Mouse (Mus musculus) macrophage (primary cell): Measurements from ENCODE around the gene Mcrip2. TPM values are rescaled to one million over a fixed set of nuclear protein-coding genes. Genes with fewer than 3 reads are reported as not detected.

Source experiments
- H3K27ac ChIP-seq: fragments of 350-480 bp; formaldehyde crosslinking; 2 replicates; pipeline ENCODE4 v1.9.0; 2021
- H3K36me3 ChIP-seq: fragments of 350-480 bp; formaldehyde crosslinking; 2 replicates; pipeline ENCODE4 v1.9.0; 2021; ENCODE audit errors: inconsistent target
- H3K4me3 ChIP-seq: fragments of 350-480 bp; formaldehyde crosslinking; 2 replicates; pipeline ENCODE4 v1.9.0; 2021; ENCODE audit errors: inconsistent target
- H3K79me2 ChIP-seq: fragments of 350-480 bp; formaldehyde crosslinking; 2 replicates; pipeline ENCODE4 v1.9.0; 2021; ENCODE audit errors: inconsistent target
- WGBS: methylation state at CpG from one replicate; pipeline ENCODE4 v1.1.7; 2026; ENCODE audit warnings: inconsistent platforms; ENCODE audit not compliant: missing documents; 5-methylcytosine and 5-hydroxymethylcytosine counted together
- polyA plus RNA-seq: library from polyadenylated mRNA; stranded (reverse); fragments of 250-400 nt; gene quantifications from 3 replicates; pipeline ENCODE4 v1.2.4, GENCODE M21; 2018; ENCODE audit warnings: inconsistent platforms

Gene Mcrip2
- polyA plus RNA-seq, 1 experiment from 2014 or later: 5.6 TPM

DNA sequence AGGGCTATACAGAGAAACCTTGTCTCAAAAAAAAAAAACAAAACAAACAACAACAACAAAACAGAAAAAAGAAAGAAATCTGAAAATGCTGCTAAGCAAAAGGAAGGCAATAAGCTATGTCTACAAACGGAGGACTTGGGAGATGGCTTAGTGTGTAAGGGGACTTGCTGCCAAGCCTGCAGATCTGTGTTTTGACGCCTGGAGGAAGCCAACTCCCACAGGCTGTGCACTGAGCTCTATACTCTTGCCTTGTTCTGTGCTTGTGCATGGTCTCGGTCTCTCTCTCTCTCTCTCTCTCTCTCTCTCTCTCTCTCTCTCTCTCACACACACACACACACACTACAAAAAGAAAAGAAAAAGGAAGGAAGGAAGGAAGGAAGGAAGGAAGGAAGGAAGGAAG, 20.3 kb upstream of the Mcrip2 start:
- 88% methylated on average over 2 of the region's 3 CpGs for WGBS
- peaks cover 42% of the 10 kb centered on the region for H3K79me2 ChIP-seq
- H3K36me3 ChIP-seq: peaks cover 62% of the 10 kb centered on the region
- no peak overlapping the region for H3K4me3 ChIP-seq
- no peak overlapping the region for H3K27ac ChIP-seq

DNA sequence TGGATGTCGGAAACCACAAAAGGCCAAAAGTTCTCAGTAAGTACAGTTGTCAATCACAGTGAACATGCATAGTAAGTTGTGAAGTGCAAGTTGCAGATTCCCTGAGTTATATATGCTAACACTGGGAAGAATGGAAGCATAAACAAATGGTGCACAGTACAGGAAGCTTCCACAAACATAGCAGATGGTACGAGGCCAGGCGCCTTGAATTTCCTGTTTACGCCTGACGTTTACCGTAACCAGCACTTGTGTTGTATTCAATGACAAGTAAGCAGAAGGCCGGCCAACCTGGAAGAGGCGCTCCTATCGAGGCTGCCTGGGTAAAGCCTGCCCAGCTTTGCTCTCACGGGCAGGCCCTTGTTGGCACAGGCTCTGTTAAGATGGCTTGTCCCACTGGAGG, 18.9 kb upstream of the Mcrip2 start:
- no peak overlapping the region for H3K4me3 ChIP-seq
- H3K36me3 ChIP-seq: peaks cover 75% of the 10 kb centered on the region
- no peak overlapping the region for H3K27ac ChIP-seq
- peaks cover 28% of the 10 kb centered on the region for H3K79me2 ChIP-seq
- WGBS: 95% methylated on average over 10 of the region's 10 CpGs

DNA sequence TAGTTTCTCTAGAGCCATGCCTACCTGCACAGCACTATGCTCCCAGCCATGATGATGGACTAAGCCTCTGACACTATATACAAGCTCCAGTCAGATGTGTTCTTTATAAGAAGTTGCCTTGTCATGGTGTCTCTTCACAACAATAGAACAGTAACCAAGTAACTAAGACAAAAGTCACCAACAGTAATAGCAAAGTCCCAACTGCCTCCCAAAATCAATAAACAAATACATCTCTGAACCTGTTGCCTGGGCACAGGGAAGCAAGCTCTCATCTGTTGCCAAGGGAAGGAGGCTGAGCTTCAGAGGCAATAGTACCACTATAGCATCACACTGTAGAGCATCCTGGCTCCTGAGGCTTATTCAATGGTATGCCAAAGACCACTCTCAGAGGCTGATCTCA, 18.2 kb upstream of the Mcrip2 start:
- Histone ChIP-seq H3K79me2 (peaks cover 21% of the 10 kb centered on the region), H3K36me3 (peaks cover 82% of the 10 kb centered on the region), H3K27ac (no peak overlapping the region), H3K4me3 (no peak overlapping the region)

DNA sequence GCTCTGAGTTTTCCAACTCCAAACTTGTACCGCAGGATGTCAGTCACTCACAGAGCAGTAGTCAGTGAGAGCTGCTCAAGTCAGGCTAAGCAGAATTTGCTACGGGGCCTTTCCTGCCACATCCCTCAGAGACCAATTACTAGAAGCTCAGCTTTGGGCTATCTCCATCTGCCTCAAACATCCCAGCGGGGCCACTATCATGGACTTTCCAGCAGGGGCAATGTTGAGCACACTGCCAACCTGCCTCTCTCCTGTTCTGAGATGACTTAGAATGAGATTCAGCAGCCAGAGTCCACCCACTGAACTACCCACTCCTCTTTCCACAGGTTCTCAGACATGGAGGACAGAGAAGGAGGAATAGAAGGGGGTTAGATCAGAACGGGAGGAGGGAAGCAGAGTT, 17.1 kb upstream of the Mcrip2 start:
- Histone ChIP-seq H3K36me3 (peaks cover 74% of the 10 kb centered on the region), H3K4me3 (no peak overlapping the region), H3K79me2 (peaks cover 10% of the 10 kb centered on the region; the same call in 1 of the 2 replicates), H3K27ac (no peak overlapping the region)
- 64% methylated on average over 4 of the region's 4 CpGs for WGBS

DNA sequence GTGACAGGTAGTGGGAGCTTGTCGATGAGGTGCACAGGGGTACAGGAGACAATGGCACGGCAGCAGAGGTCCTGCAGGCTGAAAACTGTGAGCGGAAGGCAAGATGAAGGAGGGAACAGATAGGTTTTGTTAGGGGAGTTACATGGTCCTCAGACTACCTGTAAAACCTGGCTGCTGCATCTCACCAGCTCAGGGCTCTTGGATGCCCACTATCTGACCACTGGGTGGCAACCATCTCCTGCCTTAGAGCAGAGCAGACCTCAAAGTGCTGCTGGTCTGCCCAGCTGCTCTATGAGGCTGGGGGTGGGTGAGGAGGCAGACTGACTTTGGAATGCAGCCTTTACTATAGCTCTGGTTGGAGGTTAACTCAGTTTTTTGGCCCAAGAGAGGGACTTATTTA, 15.3 kb upstream of the Mcrip2 start:
- H3K4me3 ChIP-seq: no peak overlapping the region
- 94% methylated on average over 3 of the region's 3 CpGs for WGBS
- peaks cover 56% of the 10 kb centered on the region for H3K36me3 ChIP-seq
- H3K27ac ChIP-seq: no peak overlapping the region
- no peaks in the 10 kb centered on the region; the same call in 1 of the 2 replicates for H3K79me2 ChIP-seq

DNA sequence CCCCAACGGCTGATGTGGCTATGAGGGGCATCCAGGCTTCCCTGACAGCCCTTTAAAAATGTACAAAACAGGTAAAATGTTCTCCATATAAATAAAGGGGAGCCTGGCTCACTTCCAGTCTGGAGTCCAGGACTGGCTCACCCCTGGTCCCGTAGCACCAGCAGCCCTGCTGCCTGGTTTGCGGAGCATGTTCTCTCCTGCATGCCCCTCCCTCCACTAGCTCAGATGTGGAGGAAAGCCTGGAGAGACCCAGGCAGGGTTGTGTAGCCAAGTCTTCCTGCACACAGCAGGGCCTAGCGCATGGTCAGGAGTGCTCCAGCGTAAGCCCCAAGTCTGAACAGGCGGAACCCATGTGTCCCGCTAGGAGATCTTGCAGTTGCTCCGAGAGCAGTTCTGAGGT, 14.7 kb upstream of the Mcrip2 start:
- Histone ChIP-seq H3K36me3 (peaks cover 50% of the 10 kb centered on the region), H3K27ac (no peak overlapping the region), H3K79me2 (no peaks in the 10 kb centered on the region; the same call in 1 of the 2 replicates), H3K4me3 (no peak overlapping the region)
- 96% methylated on average over 8 of the region's 8 CpGs for WGBS

DNA sequence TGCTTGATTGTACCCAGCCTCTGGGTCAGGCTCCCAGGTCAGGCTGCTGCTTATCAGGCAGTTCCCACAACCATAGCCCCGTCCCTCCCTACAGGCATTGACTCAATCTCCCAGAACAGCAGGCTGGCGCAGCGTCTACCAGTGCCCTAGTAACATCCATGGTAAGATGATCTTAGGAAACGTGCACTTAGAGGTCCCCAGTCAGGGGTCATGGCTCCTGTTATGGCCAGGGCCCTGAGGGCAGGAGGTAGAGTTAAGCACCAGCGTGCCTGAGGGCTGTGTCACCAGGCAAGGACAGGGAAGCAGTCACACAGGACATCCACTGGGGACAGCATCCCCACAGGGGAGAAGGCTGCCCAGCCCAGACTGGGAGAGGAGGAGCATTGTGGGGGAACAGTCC, 13.7 kb upstream of the Mcrip2 start:
- Histone ChIP-seq H3K36me3 (peaks cover 41% of the 10 kb centered on the region), H3K4me3 (no peak overlapping the region), H3K79me2 (no peaks in the 10 kb centered on the region; the same call in 1 of the 2 replicates), H3K27ac (no peak overlapping the region)
- 83% methylated on average over 5 of the region's 5 CpGs for WGBS

DNA sequence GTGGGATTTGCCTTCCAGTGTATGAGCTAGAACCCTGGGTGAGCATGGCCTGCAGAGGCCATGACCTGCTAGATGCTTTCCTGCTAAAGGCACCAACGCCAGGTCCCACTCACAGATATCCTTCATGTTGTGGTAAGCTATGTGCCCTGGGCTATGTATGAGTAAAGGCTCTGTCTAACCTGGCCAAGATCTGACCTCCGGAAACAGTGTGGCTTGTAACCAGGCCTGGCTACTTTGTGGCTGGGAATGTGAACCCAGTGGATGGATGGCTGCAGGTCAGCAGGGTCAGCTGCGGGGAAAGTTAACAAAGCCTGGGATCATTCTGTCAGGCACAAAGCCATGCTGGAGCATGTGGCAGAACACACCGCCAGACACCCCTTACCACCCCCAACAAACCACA, 13.1 kb upstream of the Mcrip2 start:
- H3K79me2 ChIP-seq: no peaks in the 10 kb centered on the region
- peaks cover 40% of the 10 kb centered on the region for H3K36me3 ChIP-seq
- H3K27ac ChIP-seq: no peak overlapping the region
- H3K4me3 ChIP-seq: no peak overlapping the region
- WGBS: 98% methylated on average over 4 of the region's 4 CpGs

DNA sequence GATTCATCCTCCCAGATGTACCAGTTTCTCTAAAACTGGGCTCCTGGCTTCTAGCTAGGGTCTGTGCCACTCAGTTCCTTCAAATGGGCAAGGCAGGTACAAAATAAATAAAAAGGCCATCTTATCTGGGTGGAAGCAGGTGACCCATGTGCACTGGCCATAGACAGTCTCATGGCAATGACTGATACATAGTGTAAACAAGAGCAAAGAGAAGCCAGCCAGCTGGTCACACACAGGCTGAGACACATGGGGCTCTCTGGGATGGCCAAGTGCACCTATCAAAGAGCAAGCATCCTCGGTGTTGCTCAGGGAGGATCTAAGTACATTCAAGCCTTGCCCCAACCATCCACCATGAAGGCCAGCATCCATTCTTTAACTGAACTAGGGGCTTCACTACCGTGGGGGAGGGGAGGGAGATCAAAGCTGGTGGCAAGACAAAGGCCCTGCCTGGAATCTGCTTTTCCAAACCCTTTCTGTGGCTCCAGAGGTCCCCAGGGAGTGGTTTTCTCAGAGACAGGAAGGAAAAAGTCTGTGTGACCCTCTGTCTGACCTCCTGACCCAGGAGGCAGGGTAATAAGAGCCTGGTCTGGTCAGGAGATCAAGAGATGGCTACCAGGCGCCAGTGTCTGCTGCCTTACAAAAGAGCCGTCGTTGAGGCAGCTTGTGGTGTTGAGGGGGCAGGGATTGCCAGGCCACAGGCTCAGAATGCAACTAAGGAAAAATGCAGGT, 12.5 kb upstream of the Mcrip2 start:
- H3K27ac ChIP-seq: no peak overlapping the region
- WGBS: 74% methylated on average over 5 of the region's 5 CpGs
- no peak overlapping the region for H3K4me3 ChIP-seq
- H3K36me3 ChIP-seq: peaks cover 40% of the 10 kb centered on the region
- H3K79me2 ChIP-seq: no peaks in the 10 kb centered on the region

DNA sequence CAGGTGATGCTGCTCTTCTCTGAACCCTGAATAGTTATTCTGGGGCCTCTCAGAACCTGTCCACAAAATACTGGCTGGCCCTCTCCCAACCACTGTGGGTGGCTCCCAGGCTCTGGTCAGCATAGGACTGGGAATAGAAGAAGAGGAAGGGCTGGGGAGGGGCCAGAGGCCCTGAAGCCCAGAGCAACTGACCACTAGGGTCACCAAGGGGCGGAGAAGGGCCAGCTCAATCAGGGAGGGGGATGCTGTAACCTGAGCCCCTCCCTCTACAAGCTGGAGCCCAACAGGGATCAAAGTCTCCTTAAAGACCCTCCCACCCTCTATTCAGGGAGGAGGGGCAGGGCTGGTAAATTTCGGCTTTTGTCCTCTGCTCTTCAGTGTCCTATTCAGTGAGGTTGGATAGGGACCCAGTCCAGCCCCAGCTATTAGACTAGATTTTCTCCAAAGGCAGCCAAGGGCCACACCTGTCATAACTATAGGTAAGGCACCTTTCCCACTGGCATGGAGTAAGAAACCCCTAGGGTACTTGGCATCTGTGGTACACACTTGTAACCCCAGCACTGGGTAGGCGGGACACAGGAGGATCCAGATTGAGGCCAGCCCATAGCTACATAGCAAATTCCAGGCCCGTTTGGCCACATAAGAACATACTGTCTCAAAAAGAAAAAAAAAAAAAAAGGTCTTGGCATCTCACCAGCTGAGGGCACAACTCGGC, 11.8 kb upstream of the Mcrip2 start, which contains the start of gene Wfikkn1:
Gene Wfikkn1, minus strand, starts transcription at position 663 of the 715 bp plus-strand sequence.
- no peak within 1 kb of the TSS for H3K27ac ChIP-seq
- 75% methylated on average over 5 of the region's 5 CpGs for WGBS
- H3K36me3 ChIP-seq: peaks cover 35% of the 10 kb centered on the region
- no peak within 1 kb of the TSS for H3K4me3 ChIP-seq
- no peaks in the 10 kb centered on the region for H3K79me2 ChIP-seq

DNA sequence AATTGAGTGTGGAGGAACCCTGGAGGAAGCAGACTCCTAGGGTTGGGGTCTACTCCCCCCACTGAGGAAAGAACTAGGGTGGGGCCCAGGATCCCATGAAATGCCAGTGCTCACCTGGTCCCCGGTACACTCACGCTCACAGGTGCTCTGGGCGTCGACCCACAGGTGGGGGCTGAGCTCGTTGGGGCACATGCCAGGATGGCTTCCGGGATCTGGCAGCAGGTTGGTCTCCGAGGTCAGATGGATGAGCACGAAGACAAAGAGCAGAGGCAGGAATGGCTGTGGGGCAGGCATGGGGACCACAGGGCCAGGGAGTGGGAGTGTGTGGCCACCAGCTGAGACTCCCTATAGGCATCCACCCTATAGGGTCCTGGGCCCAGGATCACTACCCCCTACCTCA, 11.2 kb upstream of the Mcrip2 start:
- no peaks in the 10 kb centered on the region for H3K79me2 ChIP-seq
- peaks cover 30% of the 10 kb centered on the region for H3K36me3 ChIP-seq
- H3K27ac ChIP-seq: no peak overlapping the region
- H3K4me3 ChIP-seq: no peak overlapping the region
- 97% methylated on average over 5 of the region's 8 CpGs for WGBS

DNA sequence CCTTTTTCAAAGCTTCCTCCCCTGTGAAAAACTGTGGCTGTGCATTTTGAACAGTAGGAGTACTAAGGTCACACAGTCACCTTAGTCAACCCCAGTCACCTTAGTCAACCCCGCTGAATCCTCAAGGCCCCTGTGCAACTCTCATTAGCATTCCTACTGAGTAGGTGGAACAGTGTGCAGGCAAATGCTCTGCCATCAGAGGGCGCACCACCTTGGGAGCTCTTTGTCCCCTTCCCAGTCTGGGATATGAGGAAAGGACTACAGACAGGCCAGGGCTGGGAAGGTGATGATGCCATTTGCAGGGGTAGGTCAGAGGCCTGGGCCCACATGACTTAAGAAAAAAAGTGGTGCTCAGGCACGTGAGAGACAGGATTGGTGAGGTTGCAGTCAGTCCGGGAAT, 10.7 kb upstream of the Mcrip2 start:
- H3K79me2 ChIP-seq: no peaks in the 10 kb centered on the region
- H3K27ac ChIP-seq: no peak overlapping the region
- WGBS: 95% methylated on average over 4 of the region's 4 CpGs
- H3K36me3 ChIP-seq: peaks cover 25% of the 10 kb centered on the region
- no peak overlapping the region for H3K4me3 ChIP-seq

DNA sequence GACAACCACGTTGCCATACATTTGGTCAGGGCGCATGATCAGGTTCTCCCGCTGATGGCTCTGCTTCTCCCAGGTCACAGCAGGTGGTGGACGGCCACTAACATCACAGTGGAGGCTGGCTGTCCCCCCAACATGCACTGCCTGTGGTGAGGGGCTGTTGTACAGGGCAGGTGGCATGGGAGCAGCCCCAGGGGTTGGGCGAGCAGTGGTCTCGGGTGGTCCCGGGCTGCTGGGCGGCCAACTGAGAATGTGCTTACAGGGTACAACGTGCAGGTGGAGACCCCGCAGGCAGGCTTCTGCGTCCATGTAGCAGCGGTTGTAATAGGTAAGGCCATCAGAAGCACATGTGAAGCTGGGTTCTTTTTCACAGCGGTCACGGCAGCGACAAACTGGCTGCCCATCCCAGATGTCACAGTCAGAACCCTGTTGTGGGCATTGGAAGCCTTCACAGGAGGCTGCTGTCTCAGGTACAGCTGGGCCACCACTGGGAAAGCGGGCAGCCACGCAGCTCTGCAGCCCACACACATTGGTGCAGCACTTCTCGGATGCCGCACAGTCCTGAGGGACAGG, 10.1 kb upstream of the Mcrip2 start:
- H3K36me3 ChIP-seq: peaks cover 20% of the 10 kb centered on the region
- no peak overlapping the region for H3K4me3 ChIP-seq
- WGBS: 93% methylated on average over 19 of the region's 19 CpGs
- H3K79me2 ChIP-seq: no peaks in the 10 kb centered on the region
- H3K27ac ChIP-seq: no peak overlapping the region

DNA sequence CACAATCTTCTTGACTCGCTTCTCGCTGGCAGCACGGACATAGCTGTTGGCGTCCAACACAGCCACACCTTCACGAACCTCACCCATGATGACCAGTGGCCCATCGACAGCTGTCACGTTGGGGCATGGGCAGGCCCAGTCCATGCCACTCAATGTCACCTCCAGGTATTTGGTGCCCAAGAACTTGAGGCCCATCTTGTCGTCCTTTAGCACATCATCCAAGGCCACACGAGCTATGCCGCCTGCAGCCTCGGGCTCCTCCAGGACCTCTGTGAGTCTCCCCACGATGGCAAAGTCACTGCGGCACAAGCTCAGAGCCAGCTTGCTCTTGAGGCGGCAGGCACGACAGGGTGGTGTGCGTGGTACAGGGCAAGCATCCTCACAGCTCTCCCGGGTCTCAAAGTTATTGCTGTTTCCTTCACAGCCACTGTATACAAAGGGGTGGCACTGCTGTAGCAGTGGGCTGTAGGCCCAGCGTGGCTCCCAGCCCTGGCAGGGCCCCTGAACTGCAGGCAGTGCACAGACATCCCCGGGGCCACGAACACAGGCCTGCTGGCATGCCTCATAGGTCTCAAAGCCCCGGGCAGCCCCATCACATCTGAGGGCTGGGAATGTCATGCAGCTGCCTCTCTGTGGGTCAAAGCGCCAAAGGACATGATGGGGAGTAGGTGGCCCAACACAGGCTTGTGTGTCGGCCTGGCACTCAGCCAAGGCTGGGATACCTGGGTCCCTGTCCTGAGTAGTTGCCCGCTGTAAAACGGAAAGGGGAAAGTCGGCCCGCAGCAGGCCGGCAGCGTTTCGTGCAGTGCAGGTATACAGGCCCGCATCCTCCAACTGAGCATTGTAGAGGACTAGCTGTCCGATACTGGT, 9.4 kb upstream of the Mcrip2 start:
- 95% methylated on average over 32 of the region's 32 CpGs for WGBS
- H3K4me3 ChIP-seq: no peak overlapping the region
- peaks cover 12% of the 10 kb centered on the region for H3K36me3 ChIP-seq
- no peaks in the 10 kb centered on the region for H3K79me2 ChIP-seq
- no peak overlapping the region for H3K27ac ChIP-seq
